32 mouse cellular contexts compared by ENCODE assay signal in genomic region chr6:33631133-33631532, GRCm38 (mm10).
"Had no signal": no experiment of that assay in that cellular context is flagged by ENCODE, and none has a peak within 500 bp of the region (broad histone marks: within the 10 kb centered on the region; RNA-seq: fewer than 3 reads in every experiment).

No protein-coding gene starts in this region.

- H3K27ac ChIP-seq: limb, embryonic 10.5 days; limb, embryonic 12.5 days; limb, embryonic 13.5 days; limb, embryonic 15.5 days; liver, embryonic 12.5 days; liver, embryonic 13.5 days; liver, embryonic 14.5 days; liver, embryonic 15.5 days; lung, embryonic 15.5 days; macrophage; midbrain, embryonic 10.5 days; midbrain, embryonic 12.5 days; midbrain, embryonic 13.5 days; midbrain, embryonic 15.5 days; neural tube, embryonic 12.5 days; neural tube, embryonic 13.5 days had no signal

- H3K36me3 ChIP-seq: limb, embryonic 10.5 days; limb, embryonic 12.5 days; limb, embryonic 13.5 days; limb, embryonic 15.5 days; liver, embryonic 12.5 days; liver, embryonic 15.5 days; lung, embryonic 15.5 days; midbrain, embryonic 10.5 days; midbrain, embryonic 12.5 days; midbrain, embryonic 13.5 days; midbrain, embryonic 15.5 days; neural tube, embryonic 12.5 days; neural tube, embryonic 13.5 days had no signal

- H3K4me1 ChIP-seq: limb, embryonic 10.5 days; limb, embryonic 12.5 days; limb, embryonic 13.5 days; limb, embryonic 15.5 days; liver, embryonic 12.5 days; liver, embryonic 13.5 days; liver, embryonic 15.5 days; lung, embryonic 15.5 days; midbrain, embryonic 10.5 days; midbrain, embryonic 12.5 days; midbrain, embryonic 13.5 days; midbrain, embryonic 15.5 days; neural tube, embryonic 12.5 days; neural tube, embryonic 13.5 days had no signal

- H3K9me3 ChIP-seq: limb, embryonic 10.5 days; liver, embryonic 13.5 days; liver, embryonic 15.5 days; lung, embryonic 15.5 days; midbrain, embryonic 13.5 days; midbrain, embryonic 15.5 days; neural tube, embryonic 12.5 days had no signal

- H3K9ac ChIP-seq: limb, embryonic 12.5 days; limb, embryonic 13.5 days; limb, embryonic 15.5 days; liver, embryonic 12.5 days; liver, embryonic 13.5 days; liver, embryonic 14.5 days; liver, embryonic 15.5 days; liver, postnatal 0 days; lung, embryonic 14.5 days; lung, embryonic 15.5 days; midbrain, embryonic 12.5 days; midbrain, embryonic 13.5 days; midbrain, embryonic 15.5 days; neural tube, embryonic 12.5 days; neural tube, embryonic 13.5 days had no signal

- ATAC-seq: liver, embryonic 12.5 days; liver, postnatal 0 days; lung, postnatal 0 days; midbrain, embryonic 13.5 days; midbrain, embryonic 15.5 days; midbrain, embryonic 16.5 days had no signal

- DNase-seq: left cerebral cortex, postnatal 4 days; liver; liver, embryonic 13.5 days; liver, postnatal 0 days; lung, adult 18-20 months; lung, adult 2 months; lung, embryonic 14.5 days; lung, postnatal 10 days; lung, postnatal 14 days; lung, postnatal 36 days; lung, postnatal 4 days; midbrain, embryonic 14.5 days had no signal

- H3K4me3 ChIP-seq: limb, embryonic 10.5 days; limb, embryonic 12.5 days; limb, embryonic 13.5 days; limb, embryonic 15.5 days; liver, embryonic 12.5 days; liver, embryonic 13.5 days; liver, embryonic 15.5 days; lung, embryonic 15.5 days; midbrain, embryonic 10.5 days; midbrain, embryonic 12.5 days; midbrain, embryonic 13.5 days; midbrain, embryonic 15.5 days; myocyte; neural tube, embryonic 12.5 days; neural tube, embryonic 13.5 days had no signal

- H3K4me2 ChIP-seq: limb, embryonic 12.5 days; limb, embryonic 13.5 days; limb, embryonic 15.5 days; liver, embryonic 11.5 days; liver, embryonic 12.5 days; liver, embryonic 13.5 days; liver, embryonic 15.5 days; lung, embryonic 14.5 days; lung, embryonic 15.5 days; midbrain, embryonic 11.5 days; midbrain, embryonic 12.5 days; midbrain, embryonic 13.5 days; midbrain, embryonic 15.5 days; neural tube, embryonic 12.5 days; neural tube, embryonic 13.5 days had no signal

- H3K27me3 ChIP-seq: limb, embryonic 12.5 days; limb, embryonic 13.5 days; limb, embryonic 15.5 days; liver, embryonic 12.5 days; liver, embryonic 13.5 days; liver, embryonic 15.5 days; lung, embryonic 15.5 days; midbrain, embryonic 12.5 days; midbrain, embryonic 13.5 days; midbrain, embryonic 15.5 days; neural tube, embryonic 12.5 days; neural tube, embryonic 13.5 days had no signal
